Mouse (Mus musculus) heart, adult 2 months (tissue): ENCODE measurements around the gene Islr2.

ENCODE experiments used
- CTCF ChIP-seq: fragments of 200-600 bp; IDR thresholded peaks from 2 replicates; pipeline ENCODE4 v1.8.1; 2022; ENCODE audit warnings: antibody characterized with exemption, mild to moderate bottlenecking, moderate library complexity
- EP300 ChIP-seq: fragments of 200-500 bp; IDR thresholded peaks from 2 replicates; pipeline ENCODE4 v1.6.1; 2011; ENCODE audit warnings: low read depth, low read length, control low read depth; ENCODE audit not compliant: insufficient read depth
- POLR2A ChIP-seq: fragments of 200-500 bp; IDR thresholded peaks from 2 replicates; pipeline ENCODE4 v1.6.1; 2011; ENCODE audit warnings: mild to moderate bottlenecking, low read depth, low read length, control low read depth; ENCODE audit not compliant: insufficient read depth

DNA sequence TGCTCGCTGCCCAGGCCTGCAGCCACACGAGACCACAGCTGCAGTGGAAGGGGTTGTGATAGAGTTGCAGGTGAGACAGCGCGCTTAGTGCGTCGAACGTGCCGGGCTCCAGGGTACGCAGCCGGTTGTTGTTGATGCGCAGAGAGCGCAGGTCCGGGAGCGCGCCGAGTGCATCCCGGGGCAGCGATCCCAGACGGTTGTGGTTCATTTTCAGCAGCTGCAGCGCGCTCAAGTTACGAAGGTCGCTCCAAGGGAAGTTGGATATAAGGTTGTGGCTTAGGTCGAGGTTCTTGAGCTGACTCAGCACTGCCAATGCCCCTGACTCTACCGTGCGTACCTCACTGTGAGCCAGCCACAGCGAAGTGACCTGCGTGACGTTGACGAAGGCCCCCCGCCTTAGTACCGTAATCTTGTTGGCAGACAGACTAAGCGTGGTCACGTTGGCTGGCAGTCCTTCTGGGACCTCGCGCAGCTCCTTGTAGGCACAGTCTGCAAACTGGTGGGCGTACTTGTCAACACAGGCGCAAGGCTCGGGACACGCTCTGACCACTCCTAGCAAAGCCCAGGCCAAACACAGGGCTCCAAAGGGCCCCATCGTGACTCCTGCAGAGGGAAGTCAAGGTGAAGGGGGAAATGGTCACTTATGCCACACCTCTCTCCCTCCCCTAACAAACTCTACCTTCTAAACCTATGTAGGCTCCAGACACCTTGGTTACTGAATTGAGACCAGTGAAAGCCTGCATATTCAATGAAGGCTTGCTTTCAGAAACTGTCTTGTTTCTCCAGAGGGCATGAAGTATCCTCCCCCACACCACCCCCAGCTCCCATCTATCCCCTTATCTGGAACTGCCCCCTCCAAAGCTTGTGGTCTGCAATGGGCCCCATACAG lies 4.5 kb downstream of the Islr2 start:
- TF ChIP-seq CTCF (no peak), POLR2A (no peak), EP300 (no peak)
